Mouse (Mus musculus): ENCODE data around the gene Mcam. TPM values are rescaled to one million over a fixed set of nuclear protein-coding genes. Genes with fewer than 3 reads are reported as not detected.

The Mcam gene
- total RNA-seq (2021) = 10 to 100 TPM; 18.8 to 21.8 TPM
- long read RNA-seq, partial matches to known transcripts = 0 of 5 reads
- long read RNA-seq, other reads (novel, unspliced or antisense) = 3 of 5 reads

- peak; percentile 65 to 73 for DNase-seq (ENCODE audit: low spot score in 2 of 2)
Measured at GRCm38 (mm10) chr9:44134101-44134850, at the start of gene Mcam. Mcam (plus strand) TSS chr9:44134469.

- peak; percentile 80 to 89 for DNase-seq (ENCODE audit: low spot score in 2 of 2)
Measured at GRCm38 (mm10) chr9:44084659-44085229, 49.5 kb upstream of the Mcam start.

- DNase-seq (ENCODE audit: low spot score in 2 of 2) = no peak
Measured at GRCm38 (mm10) chr9:44085276-44085675, 49.0 kb upstream of the Mcam start.

- DNase-seq (ENCODE audit: low spot score in 2 of 2) = peak; percentile 60 to 72
Measured at GRCm38 (mm10) chr9:44085741-44086665, 48.3 kb upstream of the Mcam start.

GRCm38 (mm10) chr9:44086960-44087359 lies 47.3 kb upstream of the Mcam start:
- DNase-seq (ENCODE audit: low spot score in 2 of 2) = no peak

- no peak for DNase-seq (ENCODE audit: low spot score in 2 of 2)
Measured at GRCm38 (mm10) chr9:44087761-44088455, 46.4 kb upstream of the Mcam start.

GRCm38 (mm10) chr9:44088877-44089608 lies 45.2 kb upstream of the Mcam start:
- DNase-seq (ENCODE audit: low spot score in 2 of 2) = no peak

- DNase-seq (ENCODE audit: low spot score in 2 of 2) = peak; percentile 86 to 91
Measured at GRCm38 (mm10) chr9:44093612-44094503, 40.4 kb upstream of the Mcam start.

- no peak for DNase-seq (ENCODE audit: low spot score in 2 of 2)
Measured at GRCm38 (mm10) chr9:44094737-44095136, 39.5 kb upstream of the Mcam start.

- no peak for DNase-seq (ENCODE audit: low spot score in 2 of 2)
Measured at GRCm38 (mm10) chr9:44095781-44096180, 38.5 kb upstream of the Mcam start.

GRCm38 (mm10) chr9:44096536-44096935 lies 37.7 kb upstream of the Mcam start:
- DNase-seq (ENCODE audit: low spot score in 2 of 2) = peak; percentile 61 to 62

GRCm38 (mm10) chr9:44101490-44101889 lies 32.8 kb upstream of the Mcam start, which contains the start of gene Mfrp:
Mfrp (plus strand) TSS chr9:44101729.
- DNase-seq (ENCODE audit: low spot score in 2 of 2) = no peak

GRCm38 (mm10) chr9:44104881-44105280 lies 29.4 kb upstream of the Mcam start:
- DNase-seq (ENCODE audit: low spot score in 2 of 2) = no peak

- no peak for DNase-seq (ENCODE audit: low spot score in 2 of 2)
Measured at GRCm38 (mm10) chr9:44105781-44106180, 28.5 kb upstream of the Mcam start.

GRCm38 (mm10) chr9:44106182-44106581 lies 28.1 kb upstream of the Mcam start:
- no peak for DNase-seq (ENCODE audit: low spot score in 2 of 2)

GRCm38 (mm10) chr9:44106596-44106995 lies 27.7 kb upstream of the Mcam start:
- no peak for DNase-seq (ENCODE audit: low spot score in 2 of 2)

- DNase-seq (ENCODE audit: low spot score in 2 of 2) = peak; percentile 84
Measured at GRCm38 (mm10) chr9:44107110-44107509, 27.2 kb upstream of the Mcam start, which contains the start of gene C1qtnf5. C1qtnf5 (plus strand) TSS chr9:44107245.

- DNase-seq (ENCODE audit: low spot score in 2 of 2) = peak; percentile 72 to 81
Measured at GRCm38 (mm10) chr9:44107557-44108179, 26.6 kb upstream of the Mcam start.

All from layer of hippocampus, postnatal 10 days (tissue).